Mouse (Mus musculus) intestine, embryonic 14.5 days (tissue): ENCODE measurements around the gene Nnmt. TPM values are rescaled to one million over a fixed set of nuclear protein-coding genes. Genes with fewer than 3 reads are reported as not detected.

Source experiments
- ATAC-seq: fragments of 200-750 bp; cut with Nextera tagmentation; replicated peaks from 2 replicates; pipeline ENCODE4 v1.8.0; 2017; ENCODE audit warnings: low read depth, moderate number of reproducible peaks, moderate TSS enrichment, moderate library complexity; ENCODE audit not compliant: low FRiP score, low TSS enrichment
- DNase-seq: peaks from one replicate; pipeline ENCODE4 v3.0.0-alpha.2; 2018; ENCODE audit warnings: low spot score
- H3K27ac ChIP-seq: fragments of 300-500 bp; sonication (generic); 2 replicates; pipeline ENCODE4 v1.5.1; 2014; ENCODE audit warnings: low read depth, mild to moderate bottlenecking, control low read depth
- H3K27me3 ChIP-seq: fragments of 300-500 bp; sonication (generic); replicated peaks from 2 replicates; pipeline ENCODE4 v1.6.1; 2014; ENCODE audit warnings: low read length, control low read depth; ENCODE audit not compliant: control insufficient read depth, insufficient read depth
- H3K36me3 ChIP-seq: fragments of 300-500 bp; sonication (generic); 2 replicates; pipeline ENCODE4 v1.6.1; 2014; ENCODE audit warnings: low read length, control low read depth; ENCODE audit not compliant: control insufficient read depth, insufficient read depth
- H3K4me1 ChIP-seq: fragments of 300-500 bp; sonication (generic); replicated peaks from 2 replicates; pipeline ENCODE4 v1.6.1; 2014; ENCODE audit warnings: low read length, control low read depth, mixed read lengths; ENCODE audit not compliant: control insufficient read depth, insufficient read depth
- H3K4me2 ChIP-seq: fragments of 300-500 bp; sonication (generic); 2 replicates; pipeline ENCODE4 v1.6.1; 2014; ENCODE audit warnings: low read length
- H3K4me3 ChIP-seq: fragments of 300-500 bp; sonication (generic); 2 replicates; pipeline ENCODE4 v1.5.1; 2014; ENCODE audit warnings: low read depth, low read length, control low read depth, mixed read lengths
- H3K9ac ChIP-seq: fragments of 300-500 bp; sonication (generic); 2 replicates; pipeline ENCODE4 v1.6.1; 2014; ENCODE audit warnings: mild to moderate bottlenecking, low read length
- H3K9me3 ChIP-seq: fragments of 300-500 bp; sonication (generic); 2 replicates; pipeline ENCODE4 v1.6.1; 2016; ENCODE audit warnings: low read length, control low read depth; ENCODE audit not compliant: control insufficient read depth
- WGBS: fragments of 180-500 bp; shearing (Covaris S2); extraction: QIAGEN DNeasy Blood & Tissue Kit; methylation state at CpG from one replicate; pipeline ENCODE4 v1.1.7; 2014; 5-methylcytosine and 5-hydroxymethylcytosine counted together
- polyA plus RNA-seq: library from polyadenylated mRNA; unstranded; fragments of >200 nt; fragmentation: Nextera tagmentation; extraction: Ambion mirVana; gene quantifications from 2 replicates; pipeline ENCODE4 v1.2.1, GENCODE M21; 2014

Gene Nnmt
- 2.3 and 2.7 TPM in 2 replicates for polyA plus RNA-seq

GRCm38 (mm10) chr9:48604939-48605598 lies at the start of gene Nnmt:
Nnmt (minus strand) TSS chr9:48605153.
- Histone ChIP-seq H3K4me2 (peak within 1 kb of the TSS; percentile 14), H3K9ac (no peak within 1 kb of the TSS), H3K4me1 (no peaks in the 10 kb centered on the region), H3K27ac (peak within 1 kb of the TSS; percentile 48; the same call in 1 of the 2 replicates), H3K36me3 (no peaks in the 10 kb centered on the region), H3K27me3 (no peaks in the 10 kb centered on the region), H3K9me3 (no peaks in the 10 kb centered on the region), H3K4me3 (no peak within 1 kb of the TSS)
- WGBS = 12% methylated on average over 8 of the region's 8 CpGs
- ATAC-seq (no peak), DNase-seq (peak; percentile 57)

DNA sequence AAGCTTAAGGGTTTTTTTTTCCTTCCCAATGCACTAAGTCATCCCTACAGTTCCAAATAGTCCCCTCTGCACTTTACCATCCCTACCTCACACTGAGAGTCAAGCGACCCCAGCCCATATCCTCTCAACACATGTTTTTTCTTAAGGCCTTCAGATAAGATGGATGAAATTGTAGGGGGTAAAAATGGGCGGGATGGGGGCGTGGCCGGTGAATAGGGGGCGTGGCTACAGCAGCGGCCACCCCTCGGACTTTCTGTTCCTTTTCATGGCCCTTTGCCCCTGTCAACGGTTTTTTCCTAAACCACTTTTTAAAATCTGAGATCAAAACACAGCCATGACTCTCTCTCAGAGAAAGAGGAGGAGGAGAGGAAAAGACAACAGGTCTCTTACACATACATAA lies 49.8 kb upstream of the Nnmt start:
- Histone ChIP-seq H3K9ac (no peak overlapping the region), H3K27me3 (no peaks in the 10 kb centered on the region), H3K27ac (no peak overlapping the region), H3K36me3 (no peaks in the 10 kb centered on the region), H3K9me3 (peaks cover 5% of the 10 kb centered on the region; the same call in 1 of the 2 replicates), H3K4me2 (no peak overlapping the region), H3K4me3 (no peak overlapping the region), H3K4me1 (peaks cover 4% of the 10 kb centered on the region; the same call in 1 of the 2 replicates)
- 14% methylated on average over 8 of the region's 8 CpGs for WGBS
- DNase-seq (no peak), ATAC-seq (no peak)

DNA sequence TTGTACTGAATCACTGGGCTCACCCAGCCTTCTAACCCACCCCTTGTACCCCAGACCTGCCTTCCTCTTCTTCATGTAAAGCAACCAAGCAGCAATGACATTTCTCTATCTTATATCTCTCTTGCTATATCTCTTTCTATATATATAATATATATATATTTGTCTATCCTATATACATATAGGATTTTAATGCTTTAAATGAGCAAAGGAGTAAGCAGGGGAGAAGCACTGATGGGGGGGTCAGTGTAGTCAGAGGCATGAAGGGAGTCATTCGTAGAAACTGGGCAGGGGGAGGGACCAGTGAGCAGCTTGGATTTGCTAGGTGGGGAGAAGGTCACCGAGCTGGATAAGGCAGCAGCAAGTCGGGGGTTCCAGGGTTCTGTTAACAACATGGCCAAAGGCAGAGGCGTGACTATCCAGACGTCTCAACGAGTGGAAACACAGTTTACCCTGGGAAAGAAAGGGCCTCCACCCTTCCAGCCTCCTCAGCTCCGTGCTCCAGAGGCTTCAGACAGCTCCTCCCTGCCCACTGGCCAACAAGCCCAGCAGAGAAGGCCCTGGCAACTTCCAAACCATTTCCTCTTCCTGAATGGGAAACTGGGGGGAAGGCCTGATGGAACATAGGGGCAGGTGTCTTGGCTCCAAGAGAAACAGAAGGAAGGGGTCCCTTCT lies 48.6 kb upstream of the Nnmt start:
- Histone ChIP-seq H3K4me2 (no peak overlapping the region), H3K4me1 (peaks cover 14% of the 10 kb centered on the region), H3K27me3 (no peaks in the 10 kb centered on the region; the same call in 1 of the 2 replicates), H3K36me3 (no peaks in the 10 kb centered on the region), H3K27ac (no peak overlapping the region), H3K4me3 (no peak overlapping the region), H3K9me3 (no peaks in the 10 kb centered on the region), H3K9ac (no peak overlapping the region)
- no peak for ATAC-seq
- no peak for DNase-seq
- 54% methylated on average over 7 of the region's 7 CpGs for WGBS

DNA sequence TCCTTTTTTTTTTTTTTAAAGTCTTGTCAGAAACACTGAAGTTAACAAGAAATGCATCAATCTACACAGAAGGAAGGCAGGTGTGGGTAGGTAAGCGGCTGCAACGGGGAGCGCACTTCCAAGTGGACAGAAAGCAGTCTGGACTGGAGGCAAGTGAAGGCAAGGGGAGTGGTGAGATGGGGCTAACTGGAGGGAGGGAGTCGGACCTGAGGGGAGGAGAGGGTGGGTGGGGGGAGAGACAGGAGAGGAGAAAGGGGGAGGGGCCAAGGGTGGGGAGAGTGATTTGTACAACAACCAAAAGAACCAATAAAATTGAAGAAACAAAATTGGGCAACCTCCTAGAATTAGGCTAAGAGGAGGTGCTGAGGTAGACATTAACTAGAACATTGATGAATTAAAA lies 47.1 kb upstream of the Nnmt start:
- no peak overlapping the region for H3K4me2 ChIP-seq
- WGBS = 55% methylated on average over 4 of the region's 4 CpGs
- H3K4me1 ChIP-seq = peaks cover 14% of the 10 kb centered on the region
- no peaks in the 10 kb centered on the region for H3K36me3 ChIP-seq
- H3K9ac ChIP-seq = no peak overlapping the region
- peaks cover 3% of the 10 kb centered on the region for H3K27me3 ChIP-seq
- no peak overlapping the region for H3K27ac ChIP-seq
- peak; percentile 23 for DNase-seq
- no peaks in the 10 kb centered on the region for H3K9me3 ChIP-seq
- no peak overlapping the region for H3K4me3 ChIP-seq
- ATAC-seq = no peak

- ATAC-seq = no peak
- Histone ChIP-seq H3K27me3 (peaks cover 3% of the 10 kb centered on the region), H3K9me3 (no peaks in the 10 kb centered on the region), H3K9ac (no peak overlapping the region), H3K4me3 (no peak overlapping the region), H3K4me1 (peaks cover 14% of the 10 kb centered on the region), H3K27ac (no peak overlapping the region), H3K4me2 (no peak overlapping the region), H3K36me3 (no peaks in the 10 kb centered on the region)
- WGBS = 70% methylated on average over 2 of the region's 2 CpGs
- DNase-seq = peak; percentile 38
Observed at GRCm38 (mm10) chr9:48650846-48651245, 45.9 kb upstream of the Nnmt start.

DNA sequence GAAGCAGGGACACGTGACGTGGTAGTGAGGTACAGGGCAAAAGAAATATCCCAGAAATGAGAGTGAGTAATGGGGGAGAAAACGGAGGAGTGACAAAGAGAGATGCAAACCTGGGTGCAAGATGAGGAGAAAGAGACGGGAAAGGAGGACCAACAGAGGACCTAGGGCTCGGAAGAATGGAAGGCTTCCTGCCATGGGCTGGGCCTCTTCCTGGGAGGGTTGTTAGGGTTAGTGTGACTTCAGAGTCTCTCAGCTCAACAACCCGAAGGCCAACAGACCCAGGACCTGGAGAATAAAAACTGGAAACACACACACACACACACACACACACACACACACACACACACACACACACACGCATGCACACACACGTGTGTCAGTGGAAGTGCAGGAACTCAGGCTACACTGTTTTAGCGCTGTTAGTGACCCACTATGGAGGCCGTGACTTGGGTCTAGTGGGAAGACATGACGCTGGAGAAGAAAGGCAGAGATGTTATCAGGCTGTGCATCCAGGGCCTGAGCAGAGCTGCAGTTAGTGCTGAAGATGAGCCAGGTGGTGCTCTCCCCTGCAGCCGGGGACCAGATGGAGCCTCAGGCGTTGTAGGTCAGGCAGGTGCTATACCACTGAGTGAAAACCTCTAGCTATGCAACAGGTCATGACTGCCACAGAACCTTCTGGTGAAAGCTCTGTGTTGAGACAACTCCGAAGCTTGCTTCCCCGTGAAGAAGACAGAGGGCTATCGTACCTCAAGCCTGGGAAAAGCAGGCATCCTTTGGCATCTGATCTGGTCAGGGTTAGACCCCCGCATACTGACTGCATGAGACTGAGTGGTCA lies 45.1 kb upstream of the Nnmt start:
- WGBS = 43% methylated on average over 17 of the region's 17 CpGs
- DNase-seq = peak; percentile 49
- H3K27ac ChIP-seq = no peak overlapping the region
- peaks cover 14% of the 10 kb centered on the region for H3K4me1 ChIP-seq
- no peaks in the 10 kb centered on the region for H3K9me3 ChIP-seq
- no peak overlapping the region for H3K9ac ChIP-seq
- H3K36me3 ChIP-seq = no peaks in the 10 kb centered on the region
- no peak for ATAC-seq
- H3K4me2 ChIP-seq = peak overlapping the region; percentile 50
- peaks cover 3% of the 10 kb centered on the region for H3K27me3 ChIP-seq
- H3K4me3 ChIP-seq = no peak overlapping the region

DNA sequence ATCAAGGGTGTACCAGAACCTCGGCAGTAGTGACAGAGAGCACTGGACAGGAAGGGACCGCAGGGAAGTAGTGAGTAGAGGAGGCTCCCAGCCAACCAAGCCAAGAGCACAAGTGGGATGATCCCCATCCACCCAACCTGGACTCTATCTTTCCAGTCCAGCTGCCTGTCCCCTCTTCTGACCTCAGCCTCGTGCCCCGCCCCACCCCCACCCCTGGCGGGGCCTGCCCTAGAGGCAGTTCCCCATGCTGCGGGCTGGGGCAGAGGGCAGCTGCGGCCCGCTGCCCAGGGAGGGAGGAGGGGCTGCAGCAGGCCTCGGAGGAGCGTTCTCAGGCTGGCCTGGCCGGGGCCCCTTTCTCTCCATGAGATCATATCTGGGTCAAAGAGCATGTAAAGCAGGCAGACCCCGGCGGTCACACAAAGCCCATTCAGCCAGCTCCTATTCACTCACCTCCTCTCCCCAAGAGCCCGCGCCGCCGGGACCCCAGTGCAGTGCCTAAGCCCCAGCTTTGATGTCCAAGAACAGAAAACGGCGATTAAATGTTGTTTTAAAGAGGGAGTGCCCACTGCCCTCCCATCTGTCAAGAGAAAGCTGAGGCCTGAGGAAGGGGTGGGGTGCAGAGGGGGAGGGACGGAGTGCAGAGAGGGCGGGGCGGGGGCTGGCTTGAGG lies 44.3 kb upstream of the Nnmt start:
- peaks cover 11% of the 10 kb centered on the region for H3K4me1 ChIP-seq
- H3K36me3 ChIP-seq = no peaks in the 10 kb centered on the region
- peaks cover 3% of the 10 kb centered on the region for H3K27me3 ChIP-seq
- DNase-seq (peak; percentile 59), ATAC-seq (peak; percentile 31; the same call in 1 of the 2 replicates)
- peak overlapping the region; percentile 50 for H3K4me2 ChIP-seq
- WGBS = 4% methylated on average over 22 of the region's 22 CpGs
- H3K4me3 ChIP-seq = peak overlapping the region; percentile 15; the same call in 1 of the 2 replicates
- H3K27ac ChIP-seq = no peak overlapping the region
- no peaks in the 10 kb centered on the region for H3K9me3 ChIP-seq
- H3K9ac ChIP-seq = no peak overlapping the region
